Mouse (Mus musculus) midbrain, embryonic 11.5 days (tissue): ENCODE measurements around the gene Frmd4a. TPM values are rescaled to one million over a fixed set of nuclear protein-coding genes. Genes with fewer than 3 reads are reported as not detected.

Experiments
- ATAC-seq: fragments of 200-750 bp; cut with Nextera tagmentation; 2 replicates; pipeline ENCODE4 v1.8.0; 2017; ENCODE audit warnings: moderate TSS enrichment, moderate library complexity; ENCODE audit not compliant: low FRiP score
- DNase-seq: peaks from one replicate; pipeline ENCODE4 v3.0.0; 2015; ENCODE audit warnings: low spot score; ENCODE audit errors: missing footprints
- H3K27ac ChIP-seq: fragments of 300-500 bp; sonication (generic); 2 replicates; pipeline ENCODE4 v1.5.1; 2014; ENCODE audit warnings: low read depth, low read length
- H3K27me3 ChIP-seq: fragments of 300-500 bp; sonication (generic); 2 replicates; pipeline ENCODE4 v1.6.1; 2014; ENCODE audit warnings: mild to moderate bottlenecking, low read length, moderate library complexity, mixed read lengths; ENCODE audit not compliant: control insufficient read depth, insufficient read depth
- H3K36me3 ChIP-seq: fragments of 300-500 bp; sonication (generic); 2 replicates; pipeline ENCODE4 v1.6.1; 2014; ENCODE audit warnings: mild to moderate bottlenecking, low read length, moderate library complexity, mixed read lengths; ENCODE audit not compliant: control insufficient read depth, insufficient read depth
- H3K4me1 ChIP-seq: fragments of 300-500 bp; sonication (generic); 2 replicates; pipeline ENCODE4 v1.6.1; 2014; ENCODE audit warnings: low read length; ENCODE audit not compliant: control insufficient read depth, insufficient read depth
- H3K4me2 ChIP-seq: fragments of 300-500 bp; sonication (generic); 2 replicates; pipeline ENCODE4 v1.6.1; 2014; ENCODE audit warnings: mild to moderate bottlenecking, moderate library complexity
- H3K4me3 ChIP-seq: fragments of 300-500 bp; sonication (generic); 2 replicates; pipeline ENCODE4 v1.5.1; 2014; ENCODE audit warnings: low read depth, low read length
- H3K9ac ChIP-seq: fragments of 300-500 bp; sonication (generic); 2 replicates; pipeline ENCODE4 v1.6.1; 2014; ENCODE audit warnings: low read length
- H3K9me3 ChIP-seq: fragments of 300-500 bp; sonication (generic); 2 replicates; pipeline ENCODE4 v1.6.1; 2016; ENCODE audit warnings: low read length; ENCODE audit not compliant: control insufficient read depth
- WGBS: fragments of 180-500 bp; shearing (Covaris S2); extraction: QIAGEN DNeasy Blood & Tissue Kit; methylation state at CpG from one replicate; pipeline ENCODE4 v1.1.7; 2014; 5-methylcytosine and 5-hydroxymethylcytosine counted together
- polyA plus RNA-seq: library from polyadenylated mRNA; unstranded; fragments of >200 nt; fragmentation: Nextera tagmentation; extraction: Ambion mirVana; gene quantifications from 2 replicates; pipeline ENCODE4 v1.2.1, GENCODE M21; 2014

Frmd4a gene
- polyA plus RNA-seq, 1 experiment from 2014 or later, result 35.2 TPM

- H3K27ac ChIP-seq, result no peak overlapping the region
- H3K9ac ChIP-seq, result no peak overlapping the region
- peaks cover 33% of the 10 kb centered on the region for H3K4me1 ChIP-seq
Observed at GRCm38 (mm10) chr2:4562826-4563225, 545.3 kb downstream of the Frmd4a start.

GRCm38 (mm10) chr2:4563322-4563721 is 545.8 kb downstream of the Frmd4a start:
- H3K4me2 ChIP-seq, result peak overlapping the region; percentile 55
- DNase-seq, result no peak
- peak overlapping the region; percentile 40; the same call in 1 of the 2 replicates for H3K4me3 ChIP-seq
- ATAC-seq, result no peak
- no peaks in the 10 kb centered on the region for H3K9me3 ChIP-seq
- peaks cover 10% of the 10 kb centered on the region; the same call in 1 of the 2 replicates for H3K36me3 ChIP-seq
- 52% methylated on average over 1 of the region's 1 CpGs for WGBS
- H3K27me3 ChIP-seq, result no peaks in the 10 kb centered on the region
- H3K9ac ChIP-seq, result no peak overlapping the region
- H3K4me1 ChIP-seq, result peaks cover 28% of the 10 kb centered on the region
- H3K27ac ChIP-seq, result no peak overlapping the region

More at GRCm38 (mm10) chr2:4562826-4563225, 545.3 kb downstream of the Frmd4a start:
- DNase-seq (no peak), ATAC-seq (no peak)
- WGBS, result 67% methylated on average over 5 of the region's 5 CpGs
- Histone ChIP-seq H3K4me2 (peak overlapping the region; percentile 55), H3K36me3 (peaks cover 10% of the 10 kb centered on the region; the same call in 1 of the 2 replicates), H3K27me3 (no peaks in the 10 kb centered on the region), H3K9me3 (no peaks in the 10 kb centered on the region), H3K4me3 (peak overlapping the region; percentile 40)

GRCm38 (mm10) chr2:4566260-4566955 is 548.9 kb downstream of the Frmd4a start:
- peaks cover 15% of the 10 kb centered on the region for H3K4me1 ChIP-seq
- no peak for ATAC-seq
- H3K36me3 ChIP-seq, result peaks cover 10% of the 10 kb centered on the region; the same call in 1 of the 2 replicates
- no peak overlapping the region for H3K9ac ChIP-seq
- no peak overlapping the region for H3K27ac ChIP-seq
- WGBS, result 94% methylated on average over 4 of the region's 4 CpGs
- no peak overlapping the region for H3K4me3 ChIP-seq
- no peaks in the 10 kb centered on the region for H3K9me3 ChIP-seq
- DNase-seq, result no peak
- H3K27me3 ChIP-seq, result no peaks in the 10 kb centered on the region
- H3K4me2 ChIP-seq, result no peak overlapping the region

GRCm38 (mm10) chr2:4566956-4567680 is 549.6 kb downstream of the Frmd4a start:
- H3K36me3 ChIP-seq, result peaks cover 10% of the 10 kb centered on the region; the same call in 1 of the 2 replicates
- peaks cover 10% of the 10 kb centered on the region for H3K4me1 ChIP-seq
- H3K4me2 ChIP-seq, result no peak overlapping the region
- ATAC-seq, result no peak
- no peak overlapping the region for H3K27ac ChIP-seq
- H3K4me3 ChIP-seq, result no peak overlapping the region
- H3K9ac ChIP-seq, result no peak overlapping the region
- H3K27me3 ChIP-seq, result no peaks in the 10 kb centered on the region
- no peaks in the 10 kb centered on the region for H3K9me3 ChIP-seq
- DNase-seq, result no peak
- WGBS, result 92% methylated on average over 9 of the region's 9 CpGs

- Histone ChIP-seq H3K27me3 (no peaks in the 10 kb centered on the region), H3K36me3 (peaks cover 20% of the 10 kb centered on the region), H3K4me2 (no peak overlapping the region), H3K9me3 (no peaks in the 10 kb centered on the region), H3K4me3 (no peak overlapping the region), H3K27ac (no peak overlapping the region), H3K9ac (no peak overlapping the region), H3K4me1 (no peaks in the 10 kb centered on the region)
- WGBS, result 87% methylated on average over 5 of the region's 5 CpGs
- DNase-seq (no peak), ATAC-seq (no peak)
Observed at GRCm38 (mm10) chr2:4568967-4569366, 551.5 kb downstream of the Frmd4a start.

- ATAC-seq (no peak), DNase-seq (no peak)
- Histone ChIP-seq H3K27me3 (no peaks in the 10 kb centered on the region), H3K4me2 (no peak overlapping the region), H3K9ac (no peak overlapping the region), H3K9me3 (no peaks in the 10 kb centered on the region), H3K4me1 (no peaks in the 10 kb centered on the region), H3K36me3 (peaks cover 22% of the 10 kb centered on the region), H3K27ac (no peak overlapping the region), H3K4me3 (no peak overlapping the region)
- 88% methylated on average over 10 of the region's 10 CpGs for WGBS
Observed at GRCm38 (mm10) chr2:4570186-4570861, 552.8 kb downstream of the Frmd4a start.

- Histone ChIP-seq H3K9ac (no peak overlapping the region), H3K27ac (no peak overlapping the region), H3K27me3 (no peaks in the 10 kb centered on the region), H3K4me1 (no peaks in the 10 kb centered on the region), H3K4me3 (no peak overlapping the region), H3K9me3 (no peaks in the 10 kb centered on the region), H3K4me2 (no peak overlapping the region), H3K36me3 (peaks cover 18% of the 10 kb centered on the region)
- DNase-seq (no peak), ATAC-seq (no peak)
- WGBS, result 91% methylated on average over 7 of the region's 7 CpGs
Observed at GRCm38 (mm10) chr2:4572498-4573263, 555.2 kb downstream of the Frmd4a start.

- no peak for ATAC-seq
- Histone ChIP-seq H3K27me3 (no peaks in the 10 kb centered on the region), H3K4me2 (no peak overlapping the region), H3K36me3 (peaks cover 18% of the 10 kb centered on the region), H3K9me3 (no peaks in the 10 kb centered on the region), H3K9ac (no peak overlapping the region), H3K4me1 (no peaks in the 10 kb centered on the region), H3K27ac (no peak overlapping the region), H3K4me3 (no peak overlapping the region)
- no peak for DNase-seq
- 84% methylated on average over 4 of the region's 4 CpGs for WGBS
Observed at GRCm38 (mm10) chr2:4573386-4573785, 555.9 kb downstream of the Frmd4a start.
